ENCODE assay signal across 7 mouse cellular contexts in the genomic region with DNA sequence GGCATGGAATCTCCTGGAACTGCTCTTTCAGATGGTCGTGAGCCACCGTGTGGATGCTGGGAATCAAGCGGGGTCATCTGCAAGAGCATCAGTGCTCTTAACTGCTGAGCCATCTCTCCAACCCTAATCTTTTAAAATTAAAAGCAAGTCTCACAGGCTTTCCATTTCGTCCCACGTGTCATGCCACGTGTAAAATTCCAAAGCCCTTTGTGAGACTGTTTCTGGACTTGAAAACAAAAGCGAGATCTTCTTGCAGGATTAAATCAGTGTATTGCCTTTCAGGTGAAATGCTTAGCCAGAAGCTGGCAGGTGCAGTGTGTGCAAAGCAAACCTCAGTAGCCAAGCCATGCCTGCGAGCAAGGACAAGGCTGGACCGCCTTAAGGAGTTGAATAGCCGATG. TPM values are rescaled to one million over a fixed set of nuclear protein-coding genes. Genes with fewer than 3 reads are reported as not detected.
DNase-seq lines count a peak whose midpoint lies in the region; ATAC-seq and TF ChIP-seq lines count a peak whose summit lies in the region.

No protein-coding gene starts in this region.

- H3K4me3 ChIP-seq in lung, embryonic 14.5 days (ENCODE audit: low read depth, low read length) = peak overlapping the region; percentile 83
- H3K4me3 ChIP-seq in embryonic facial prominence, embryonic 12.5 days = peak overlapping the region; percentile 89
- H3K4me3 ChIP-seq in intestine, embryonic 15.5 days (replicated peaks) = peak overlapping the region; percentile 76
- H3K4me3 ChIP-seq in neural tube, embryonic 14.5 days (ENCODE audit: low read depth, low read length) = peak overlapping the region; percentile 80

- no peaks in the 10 kb centered on the region for H3K27me3 ChIP-seq in lung, embryonic 14.5 days (ENCODE audit: insufficient read depth, low read length)
- H3K27me3 ChIP-seq in embryonic facial prominence, embryonic 12.5 days = no peaks in the 10 kb centered on the region
- no peaks in the 10 kb centered on the region for H3K27me3 ChIP-seq in intestine, embryonic 15.5 days (replicated peaks)
- no peaks in the 10 kb centered on the region for H3K27me3 ChIP-seq in neural tube, embryonic 14.5 days (ENCODE audit: control insufficient read depth, insufficient read depth, low read length)

- H3K27ac ChIP-seq in lung, embryonic 14.5 days (ENCODE audit: low read depth) = peak overlapping the region; percentile 84
- peak overlapping the region; percentile 78 for H3K27ac ChIP-seq in embryonic facial prominence, embryonic 12.5 days
- peak overlapping the region; percentile 92 for H3K27ac ChIP-seq in intestine, embryonic 15.5 days
- peak overlapping the region; percentile 91 for H3K27ac ChIP-seq in neural tube, embryonic 14.5 days (ENCODE audit: low read depth, low read length)

- no peaks in the 10 kb centered on the region; the same call in 1 of the 2 replicates for H3K4me1 ChIP-seq in lung, embryonic 14.5 days (ENCODE audit: insufficient read depth)
- H3K4me1 ChIP-seq in embryonic facial prominence, embryonic 12.5 days = peaks cover 12% of the 10 kb centered on the region
- peaks cover 13% of the 10 kb centered on the region for H3K4me1 ChIP-seq in intestine, embryonic 15.5 days (replicated peaks)
- peaks cover 15% of the 10 kb centered on the region for H3K4me1 ChIP-seq in neural tube, embryonic 14.5 days (ENCODE audit: control insufficient read depth, insufficient read depth, low read length)

- DNase-seq in lung, embryonic 14.5 days = no peak
- DNase-seq in lung, postnatal 25 days (ENCODE audit: low spot score) = no peak
- DNase-seq in gastrocnemius, adult 18-20 months (ENCODE audit: low spot score) = no peak
- DNase-seq in frontal cortex, postnatal 36 days (ENCODE audit: low spot score in 2 of 2) = no peak

- ATAC-seq in lung, embryonic 14.5 days (ENCODE audit: insufficient read depth) = no peak
- no peak for ATAC-seq in embryonic facial prominence, embryonic 12.5 days (ENCODE audit: insufficient number of reproducible peaks, insufficient read depth, low FRiP score, low TSS enrichment)
- ATAC-seq in intestine, embryonic 15.5 days = no peak
- no peak for ATAC-seq in neural tube, embryonic 14.5 days (ENCODE audit: low read depth)

- peak overlapping the region; percentile 89 for H3K4me2 ChIP-seq in lung, embryonic 14.5 days
- H3K4me2 ChIP-seq in embryonic facial prominence, embryonic 12.5 days (replicated peaks) = peak overlapping the region; percentile 71
- H3K4me2 ChIP-seq in intestine, embryonic 15.5 days (replicated peaks) = peak overlapping the region; percentile 80
- H3K4me2 ChIP-seq in neural tube, embryonic 14.5 days (ENCODE audit: low read depth, low read length) = peak overlapping the region; percentile 60

- H3K36me3 ChIP-seq in lung, embryonic 14.5 days (ENCODE audit: insufficient read depth) = no peaks in the 10 kb centered on the region
- peaks cover 7% of the 10 kb centered on the region for H3K36me3 ChIP-seq in embryonic facial prominence, embryonic 12.5 days
- H3K36me3 ChIP-seq in intestine, embryonic 15.5 days = no peaks in the 10 kb centered on the region
- H3K36me3 ChIP-seq in neural tube, embryonic 14.5 days (ENCODE audit: control insufficient read depth, insufficient read depth, low read length) = no peaks in the 10 kb centered on the region

- 38% methylated on average over 10 of the region's 10 CpGs for WGBS in lung, embryonic 14.5 days
- WGBS in embryonic facial prominence, embryonic 12.5 days = 40% methylated on average over 10 of the region's 10 CpGs
- WGBS in intestine, embryonic 15.5 days = 39% methylated on average over 10 of the region's 10 CpGs
- 40% methylated on average over 10 of the region's 10 CpGs for WGBS in neural tube, embryonic 14.5 days

- TF ChIP-seq CTCF in lung, embryonic 14.5 days (IDR thresholded peaks at IDR 0.05; ENCODE audit: low read depth) = no peak

- peak overlapping the region; percentile 81 for H3K9ac ChIP-seq in lung, embryonic 14.5 days
- H3K9ac ChIP-seq in embryonic facial prominence, embryonic 12.5 days = peak overlapping the region; percentile 60
- H3K9ac ChIP-seq in intestine, embryonic 15.5 days = peak overlapping the region; percentile 82
- H3K9ac ChIP-seq in neural tube, embryonic 14.5 days (replicated peaks; ENCODE audit: low read depth, low read length) = peak overlapping the region; percentile 81

- H3K9me3 ChIP-seq in lung, embryonic 14.5 days (ENCODE audit: low read depth, low read length) = no peaks in the 10 kb centered on the region
- no peaks in the 10 kb centered on the region for H3K9me3 ChIP-seq in embryonic facial prominence, embryonic 12.5 days
- no peaks in the 10 kb centered on the region for H3K9me3 ChIP-seq in intestine, embryonic 15.5 days
- no peaks in the 10 kb centered on the region for H3K9me3 ChIP-seq in neural tube, embryonic 14.5 days (ENCODE audit: control insufficient read depth, low read length)

RNA-seq across cellular contexts. Expression of gene 1810055G02Rik, which starts 0.5 kb away (rescaled TPM):
- polyA plus RNA-seq in lung, embryonic 14.5 days (2014; fragmentation: Nextera tagmentation; extraction: Ambion mirVana) = 40.3 and 40.9 TPM in 2 replicates
- 42.0 and 44.7 TPM in 2 replicates for polyA plus RNA-seq in embryonic facial prominence, embryonic 12.5 days (2016; fragmentation: Nextera tagmentation; extraction: Ambion mirVana)
- 39.9 and 41.9 TPM in 2 replicates for polyA plus RNA-seq in intestine, embryonic 15.5 days (2015; fragmentation: Nextera tagmentation; extraction: Ambion mirVana)
- 33.4 and 37.6 TPM in 2 replicates for polyA plus RNA-seq in neural tube, embryonic 14.5 days (2014; fragmentation: Nextera tagmentation; extraction: Ambion mirVana)
- total RNA-seq in gastrocnemius, adult 18-20 months (2021) = 1 to 10 TPM; 7.4 to 8.4 TPM

RNA-seq across cellular contexts. Expression of gene Lrp5, which starts 21.2 kb away (rescaled TPM):
- 9.3 and 11.4 TPM in 2 replicates for polyA plus RNA-seq in lung, embryonic 14.5 days (2014; fragmentation: Nextera tagmentation; extraction: Ambion mirVana)
- 7.1 and 7.9 TPM in 2 replicates for polyA plus RNA-seq in embryonic facial prominence, embryonic 12.5 days (2016; fragmentation: Nextera tagmentation; extraction: Ambion mirVana)
- 5.2 and 5.4 TPM in 2 replicates for polyA plus RNA-seq in intestine, embryonic 15.5 days (2015; fragmentation: Nextera tagmentation; extraction: Ambion mirVana)
- 0.98 and 1.3 TPM in 2 replicates for polyA plus RNA-seq in neural tube, embryonic 14.5 days (2014; fragmentation: Nextera tagmentation; extraction: Ambion mirVana)
- total RNA-seq in gastrocnemius, adult 18-20 months (2021) = 10 to 100 TPM; 24.5 to 26.7 TPM

RNA-seq across cellular contexts. Expression of gene Kmt5b, which starts 59.7 kb away (rescaled TPM):
- polyA plus RNA-seq in lung, embryonic 14.5 days (2014; fragmentation: Nextera tagmentation; extraction: Ambion mirVana) = 33.3 and 34.3 TPM in 2 replicates
- polyA plus RNA-seq in embryonic facial prominence, embryonic 12.5 days (2016; fragmentation: Nextera tagmentation; extraction: Ambion mirVana) = 42.2 TPM in 2 replicates
- 21.8 and 22.0 TPM in 2 replicates for polyA plus RNA-seq in intestine, embryonic 15.5 days (2015; fragmentation: Nextera tagmentation; extraction: Ambion mirVana)
- polyA plus RNA-seq in neural tube, embryonic 14.5 days (2014; fragmentation: Nextera tagmentation; extraction: Ambion mirVana) = 65.3 and 66.3 TPM in 2 replicates
- total RNA-seq in gastrocnemius, adult 18-20 months (2021) = 10 to 100 TPM; 19.1 to 19.6 TPM
